Mouse (Mus musculus): Measurements from ENCODE around the gene Glipr1.

DNA sequence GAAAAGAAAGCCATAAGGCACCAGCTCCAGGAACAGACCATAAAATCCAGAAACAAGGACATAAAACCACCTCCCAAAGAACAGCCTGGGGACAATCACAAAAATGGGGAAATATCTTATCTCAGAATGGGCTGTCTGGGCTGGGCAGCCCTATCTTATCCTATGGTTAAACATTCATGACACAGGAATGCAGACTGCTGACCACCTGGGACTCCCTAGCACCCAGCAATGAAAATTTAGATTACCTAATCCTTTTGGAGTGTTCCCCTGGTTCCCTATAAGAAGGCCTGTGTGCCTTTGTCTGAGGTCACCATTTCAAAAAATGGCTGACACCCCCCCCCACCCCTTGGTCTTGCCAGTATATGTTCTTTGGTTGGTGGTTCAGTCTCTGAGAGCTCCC is 4.8 kb downstream of the Glipr1 start:
- TF ChIP-seq CTCF (IDR thresholded peaks at IDR 0.05; ENCODE audit: low read depth): no peak
- TF ChIP-seq EP300 (IDR thresholded peaks at IDR 0.05; ENCODE audit: low read depth): no peak

All from liver, postnatal 0 days (tissue).